Mouse (Mus musculus): Measurements from ENCODE around the gene Noto. TPM values are rescaled to one million over a fixed set of nuclear protein-coding genes. Genes with fewer than 3 reads are reported as not detected.
A peak's percentile ranks its signal among the peaks of the same experiment; 100 is the strongest.
"Not testable (repeated sequence)": the region's sequence is repeated elsewhere in the genome, so short reads cannot be mapped to it uniquely, and the experiment has no call there.

Gene Noto
- total RNA-seq, 2 experiments from 2014 or later, result not detected

GRCm38 (mm10) chr6:85415829-85416228 lies 7.9 kb upstream of the Noto start:
- intact Hi-C loops (cut with DNase I), result no loop called here

GRCm38 (mm10) chr6:85419150-85419549 lies 4.5 kb upstream of the Noto start:
- DNase-seq (ENCODE audit: low spot score), result no peak
- intact Hi-C loops (cut with DNase I), result no loop called here

More at GRCm38 (mm10) chr6:85415829-85416228, 7.9 kb upstream of the Noto start:
- no peak for DNase-seq (ENCODE audit: low spot score)

DNA sequence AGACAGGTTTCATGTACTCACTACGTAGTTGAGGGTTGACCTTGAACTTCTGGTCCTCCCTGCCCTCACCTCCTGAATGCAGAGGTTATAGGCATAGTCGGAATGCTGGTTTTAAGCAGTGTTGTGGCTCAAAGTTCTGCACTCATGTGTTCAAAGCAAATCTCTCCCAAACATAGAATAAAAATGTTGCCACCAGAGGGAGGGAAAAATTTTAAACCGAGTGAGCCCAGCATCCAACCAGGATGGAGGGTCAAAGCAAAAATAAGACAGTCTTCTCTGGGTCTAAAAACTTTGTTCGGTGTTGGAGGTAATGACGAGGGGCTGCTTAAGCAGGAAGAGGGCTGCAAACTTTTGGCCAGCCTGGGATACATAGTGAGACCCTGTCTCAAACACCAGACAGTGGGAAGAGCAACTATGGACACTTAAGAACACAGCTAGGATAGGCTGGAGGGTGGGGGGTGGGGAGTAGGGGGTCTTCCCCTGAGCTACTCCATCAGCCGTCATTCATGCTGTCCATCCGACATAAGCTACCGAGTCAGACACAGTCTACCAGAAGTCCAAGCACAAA lies 7.7 kb downstream of the Noto start:
- intact Hi-C loops (cut with DNase I), result no loop called here
- DNase-seq (ENCODE audit: low spot score), result no peak

- DNase-seq (ENCODE audit: low spot score), result peak; percentile 57
- intact Hi-C loops (cut with DNase I), result no loop called here
Observed at GRCm38 (mm10) chr6:85431842-85432431, 8.3 kb downstream of the Noto start, which contains the start of gene Smyd5. Gene Smyd5 (plus strand): TSS chr6:85431989.

DNA sequence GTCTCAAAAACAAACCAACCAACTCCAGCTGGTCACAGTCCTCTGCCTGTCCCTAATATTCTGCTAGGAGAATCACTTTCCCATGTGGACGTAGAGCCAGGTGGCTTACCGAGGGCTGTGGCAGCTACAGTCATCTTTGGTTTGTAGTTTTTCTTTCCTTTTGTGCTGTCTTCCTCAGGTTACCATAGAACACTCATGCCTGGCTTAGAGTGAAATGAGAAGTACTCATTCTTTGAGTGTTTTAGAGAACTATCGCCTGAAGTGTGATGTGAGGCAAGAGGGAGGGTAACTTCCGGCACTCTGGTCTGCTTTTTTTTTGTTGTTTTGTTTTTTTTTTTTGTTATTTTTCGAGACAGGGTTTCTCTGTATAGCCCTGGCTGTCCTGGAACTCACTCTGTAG lies 10.2 kb downstream of the Noto start:
- intact Hi-C loops (cut with DNase I), result no loop called here
- DNase-seq (ENCODE audit: low spot score), result no peak

GRCm38 (mm10) chr6:85436204-85436603 lies 12.5 kb downstream of the Noto start:
- no peak for DNase-seq (ENCODE audit: low spot score)
- intact Hi-C loops (cut with DNase I), result no loop called here

- no peak for DNase-seq (ENCODE audit: low spot score)
- intact Hi-C loops (cut with DNase I), result no loop called here
Observed at GRCm38 (mm10) chr6:85436631-85437030, 12.9 kb downstream of the Noto start.

GRCm38 (mm10) chr6:85441142-85441541 lies 17.5 kb downstream of the Noto start:
- no peak for DNase-seq (ENCODE audit: low spot score)
- intact Hi-C loops (cut with DNase I), result no loop called here

- no peak for DNase-seq (ENCODE audit: low spot score)
- intact Hi-C loops (cut with DNase I), result no loop called here
Observed at GRCm38 (mm10) chr6:85443488-85444233, 20.0 kb downstream of the Noto start.

DNA sequence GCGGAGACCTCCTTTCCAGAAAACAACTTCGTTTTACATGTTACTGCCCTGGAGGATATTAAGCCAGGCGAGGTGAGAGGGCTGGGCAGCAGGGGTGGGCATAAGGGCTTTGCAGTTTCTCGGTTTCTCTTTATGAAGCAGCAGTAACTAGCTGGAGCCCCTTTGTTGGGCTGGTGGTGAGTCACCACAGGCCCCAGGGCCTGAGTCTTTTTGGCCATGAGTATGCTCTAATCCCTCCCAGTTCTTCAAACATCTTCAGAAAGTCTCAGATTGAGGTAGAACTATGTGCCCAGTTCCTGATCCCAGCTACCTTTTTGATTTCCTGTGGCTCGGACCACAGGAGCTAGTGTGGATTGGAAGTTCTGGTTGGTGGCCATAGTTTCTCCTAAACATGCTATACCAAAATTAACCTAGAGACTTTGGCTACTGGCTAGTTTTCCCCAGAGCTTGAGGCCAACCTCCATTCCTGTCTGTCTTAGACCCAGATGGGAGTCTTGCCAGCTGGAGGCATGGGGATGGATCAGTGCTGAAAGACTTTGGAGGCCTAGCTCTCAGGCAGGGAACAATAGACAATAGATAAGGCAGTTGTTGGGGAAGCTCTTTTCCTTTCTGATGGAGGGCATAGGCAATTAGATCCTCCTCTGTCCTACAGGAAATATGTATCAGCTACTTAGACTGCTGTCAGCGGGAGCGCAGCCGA lies 20.7 kb downstream of the Noto start:
- intact Hi-C loops (cut with DNase I), result no loop called here
- no peak for DNase-seq (ENCODE audit: low spot score)

- intact Hi-C loops (cut with DNase I), result no loop called here
- DNase-seq (ENCODE audit: low spot score), result no peak
Observed at GRCm38 (mm10) chr6:85445286-85445685, 21.6 kb downstream of the Noto start.

- DNase-seq (ENCODE audit: low spot score), result no peak
- intact Hi-C loops (cut with DNase I), result no loop called here
Observed at GRCm38 (mm10) chr6:85447351-85447750, 23.7 kb downstream of the Noto start.

GRCm38 (mm10) chr6:85450140-85450539 lies 26.5 kb downstream of the Noto start:
- intact Hi-C loops (cut with DNase I), result loop anchor here (10.0 kb wide), 2 partner anchors 135 to 465 kb away; partner anchors contain the start of genes Alms1, Nat8f1 and Tprkb

GRCm38 (mm10) chr6:85450697-85451663 lies 27.3 kb downstream of the Noto start, which contains the start of gene Cct7:
Gene Cct7 (plus strand): TSS chr6:85451514.
- DNase-seq (ENCODE audit: low spot score), result peak; percentile 98
- intact Hi-C loops (cut with DNase I), result loop anchor here (10.0 kb wide), 2 partner anchors 134 to 464 kb away; partner anchors contain the start of genes Alms1, Nat8f1 and Tprkb

More at GRCm38 (mm10) chr6:85450140-85450539, 26.5 kb downstream of the Noto start:
- DNase-seq (ENCODE audit: low spot score), result not testable (repeated sequence)

DNA sequence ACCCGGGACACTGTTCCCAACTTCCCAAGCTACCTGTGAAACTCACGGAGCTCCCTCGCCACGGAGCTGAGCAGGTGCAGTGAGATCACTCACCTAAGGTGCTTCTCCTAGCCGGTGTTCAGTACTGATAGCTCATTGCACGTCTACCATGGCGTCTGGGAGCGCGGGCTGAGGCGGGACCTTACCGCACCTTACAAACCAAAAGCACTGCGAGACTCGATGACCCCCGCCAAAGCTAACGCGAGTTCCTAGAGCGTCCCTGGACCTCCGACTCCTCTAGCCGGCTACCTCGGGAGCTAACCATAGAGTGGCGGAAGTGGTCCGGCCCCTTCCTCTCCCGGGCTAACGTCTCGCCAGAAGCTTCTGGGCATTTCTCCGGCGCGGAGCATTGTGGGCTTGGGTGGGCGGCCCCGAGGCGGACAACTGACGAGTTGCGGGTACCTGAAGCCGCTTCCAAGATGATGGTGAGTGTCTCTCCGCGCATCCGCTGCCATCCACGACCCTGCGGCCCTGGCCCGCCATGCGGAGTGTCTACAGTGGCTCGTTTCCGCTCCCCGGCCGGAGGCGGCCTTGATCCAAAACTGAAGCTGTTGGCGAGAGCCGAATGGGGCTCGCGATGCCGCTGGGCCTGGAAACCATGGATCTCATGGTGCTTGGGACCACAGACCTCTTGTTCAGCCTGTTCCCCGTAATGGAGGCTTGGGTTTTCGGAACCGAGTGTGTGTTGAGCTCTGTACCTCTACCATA lies 28.2 kb downstream of the Noto start, which contains the start of gene Pradc1:
Gene Pradc1 (minus strand): TSS at position 307 of the 747 bp plus-strand sequence.
- DNase-seq (ENCODE audit: low spot score), result peak; percentile 94
- intact Hi-C loops (cut with DNase I), result loop anchor here (10.0 kb wide), 2 partner anchors 133 to 463 kb away; partner anchors contain the start of genes Alms1, Nat8f1 and Tprkb

DNA sequence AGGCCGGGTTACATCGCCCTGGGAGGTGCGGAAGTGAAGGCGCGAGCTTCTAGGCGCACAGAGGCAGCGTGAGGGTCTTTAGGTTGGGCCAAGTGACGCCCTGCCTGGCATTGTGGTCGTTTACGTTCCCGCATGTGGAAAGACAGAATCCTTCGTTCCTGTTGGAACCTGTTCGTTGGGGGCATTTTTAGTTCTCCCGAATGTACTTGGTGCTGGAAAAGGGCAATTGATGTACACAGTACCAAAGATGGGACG lies 28.7 kb downstream of the Noto start:
- intact Hi-C loops (cut with DNase I), result loop anchor here (10.0 kb wide), 2 partner anchors 132 to 462 kb away; partner anchors contain the start of genes Alms1, Nat8f1 and Tprkb

DNA sequence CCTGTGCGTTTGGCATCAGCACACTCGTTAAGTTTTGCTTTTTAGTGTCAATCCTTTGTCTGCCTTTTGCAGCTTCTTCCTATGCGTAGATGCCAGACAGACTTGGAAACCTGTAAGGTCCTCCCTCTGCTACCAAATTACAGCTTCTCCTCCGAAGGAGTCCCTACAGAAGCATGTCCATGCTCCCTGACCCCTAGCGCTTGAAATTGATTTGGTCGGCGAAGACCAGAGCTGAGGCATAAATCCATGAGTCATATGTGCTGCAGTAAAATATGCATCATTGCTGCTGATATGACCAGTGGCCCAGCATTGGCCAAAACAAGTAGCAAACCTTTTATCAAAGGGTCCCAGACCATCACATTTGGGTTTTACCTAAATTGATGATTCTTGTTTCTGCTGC lies 29.1 kb downstream of the Noto start:
- DNase-seq (ENCODE audit: low spot score), result no peak
- intact Hi-C loops (cut with DNase I), result loop anchor here (10.0 kb wide), 2 partner anchors 132 to 462 kb away; partner anchors contain the start of genes Alms1, Nat8f1 and Tprkb

More for the DNA sequence above, 28.7 kb downstream of the Noto start:
- no peak for DNase-seq (ENCODE audit: low spot score)

DNA sequence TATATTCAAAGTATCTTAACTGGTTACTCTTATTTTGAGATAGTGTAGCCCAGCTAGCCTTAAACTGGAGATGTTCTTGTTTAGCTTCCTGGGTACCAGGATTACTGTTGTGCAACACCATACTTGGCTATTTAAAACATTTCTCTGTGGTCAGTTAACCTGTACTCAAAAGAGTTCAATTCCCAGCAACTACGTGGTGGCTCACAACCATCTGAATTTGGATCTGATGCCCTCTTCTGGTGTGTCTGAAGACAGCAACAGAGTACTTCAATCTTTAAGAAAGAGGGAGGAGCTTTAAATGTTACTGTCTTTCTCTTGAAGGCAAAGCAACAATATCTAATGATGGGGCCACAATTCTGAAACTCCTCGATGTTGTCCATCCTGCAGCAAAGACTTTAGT lies 35.9 kb downstream of the Noto start:
- intact Hi-C loops (cut with DNase I), result loop anchor here (10.0 kb wide), 2 partner anchors 125 to 455 kb away; partner anchors contain the start of genes Alms1, Nat8f1 and Tprkb
- no peak for DNase-seq (ENCODE audit: low spot score)
